Mouse (Mus musculus) heart, postnatal 4 days (tissue): Measurements from ENCODE around the gene Pde4d. TPM values are rescaled to one million over a fixed set of nuclear protein-coding genes. Genes with fewer than 3 reads are reported as not detected.

ENCODE experiments used
- DNase-seq: peaks from one replicate; pipeline ENCODE4 v3.0.0; 2021
- total RNA-seq, 2 experiments: library from RNA; stranded (reverse); gene quantifications; 2 replicates each; pipeline ENCODE4 v1.2.3; 2021

The Pde4d gene
- total RNA-seq, 2 experiments from 2014 or later = 57.1 to 61.1 TPM

DNA sequence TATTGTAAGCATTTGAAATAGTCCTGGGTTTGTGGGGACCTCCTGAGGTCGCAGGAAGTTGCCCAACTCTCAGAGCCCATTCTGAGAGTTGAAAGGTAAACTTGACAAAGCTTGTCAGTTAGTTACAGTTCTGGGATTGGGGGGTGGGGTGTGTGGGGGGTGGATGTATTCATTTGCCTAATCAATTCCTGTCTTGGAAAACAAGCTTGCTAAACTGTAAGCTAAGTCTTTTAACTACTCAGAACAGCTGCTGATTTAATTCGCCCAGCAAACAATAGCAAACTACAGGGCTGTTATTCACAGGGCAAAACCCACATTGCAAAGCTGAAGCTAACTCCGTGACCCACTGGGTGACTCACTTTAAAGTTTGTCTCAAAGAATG is 1183.3 kb downstream of the Pde4d start:
- no peak for DNase-seq

DNA sequence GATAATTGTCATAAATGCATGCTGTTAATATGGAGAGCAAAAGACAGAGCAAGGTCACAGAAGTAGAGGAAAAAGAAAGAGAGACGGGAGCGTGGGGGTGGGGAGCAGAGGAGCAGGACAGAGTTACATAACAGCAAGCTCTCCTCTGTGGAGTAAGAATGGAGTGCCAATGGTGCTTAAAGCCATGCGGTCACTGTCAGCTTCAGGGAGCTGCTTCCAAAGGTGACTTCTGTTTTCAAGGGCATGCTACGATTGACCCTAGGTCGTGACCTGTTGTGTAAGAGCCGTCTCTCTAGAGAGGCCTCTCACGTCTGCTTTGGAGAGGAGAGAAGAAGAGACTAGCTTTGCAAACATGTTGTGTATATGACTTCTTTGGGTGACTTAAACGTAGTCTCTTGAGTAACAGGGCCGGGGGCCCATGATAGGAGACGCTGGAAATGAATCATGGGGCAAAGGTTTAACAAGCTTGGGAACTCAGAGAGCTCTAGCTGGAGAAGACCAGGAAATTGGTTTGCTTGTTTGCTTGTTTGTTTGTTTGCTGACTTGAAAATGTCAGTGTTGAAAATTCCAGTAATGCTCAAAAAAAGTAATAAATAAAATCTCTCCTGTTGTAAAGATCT is 1186.3 kb downstream of the Pde4d start:
- no peak for DNase-seq

DNA sequence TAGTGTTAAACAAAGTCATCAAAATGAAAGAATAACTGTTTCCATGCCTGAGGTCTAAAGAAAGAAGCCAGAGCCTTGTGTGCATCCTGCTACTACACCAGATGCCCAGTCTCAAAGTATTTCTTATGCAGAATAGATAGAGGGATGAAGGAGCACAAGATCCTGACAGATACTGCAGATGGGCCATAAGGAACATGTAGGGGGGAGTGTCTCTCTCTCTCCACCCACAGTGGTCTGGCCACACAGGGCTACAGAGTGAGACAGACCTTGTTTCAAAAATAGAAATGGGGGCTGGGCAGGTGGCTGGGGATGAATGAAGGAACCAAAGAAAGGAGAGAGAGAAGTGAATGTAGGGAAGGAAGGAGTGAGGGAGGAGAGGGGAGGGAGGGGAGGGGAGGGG is 1188.5 kb downstream of the Pde4d start:
- no peak for DNase-seq

DNA sequence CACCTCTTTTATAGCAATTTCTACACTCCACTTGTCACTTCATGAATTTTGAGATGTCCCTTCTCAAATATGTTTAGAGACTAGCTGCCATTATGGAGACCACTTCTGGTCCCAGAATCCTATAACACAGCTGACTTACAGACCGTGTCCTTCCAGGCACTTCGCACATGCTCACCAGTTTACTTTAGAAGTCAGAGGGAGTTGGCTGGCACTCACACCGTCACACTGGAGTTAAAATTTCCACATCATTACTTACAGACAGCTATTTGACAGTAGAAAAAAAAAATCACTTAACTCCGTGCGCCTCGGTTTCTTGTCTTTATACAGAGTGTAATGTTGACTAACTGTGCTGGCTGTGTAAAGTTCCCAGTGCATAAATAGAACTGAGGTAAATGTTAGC is 1189.5 kb downstream of the Pde4d start:
- DNase-seq = no peak

DNA sequence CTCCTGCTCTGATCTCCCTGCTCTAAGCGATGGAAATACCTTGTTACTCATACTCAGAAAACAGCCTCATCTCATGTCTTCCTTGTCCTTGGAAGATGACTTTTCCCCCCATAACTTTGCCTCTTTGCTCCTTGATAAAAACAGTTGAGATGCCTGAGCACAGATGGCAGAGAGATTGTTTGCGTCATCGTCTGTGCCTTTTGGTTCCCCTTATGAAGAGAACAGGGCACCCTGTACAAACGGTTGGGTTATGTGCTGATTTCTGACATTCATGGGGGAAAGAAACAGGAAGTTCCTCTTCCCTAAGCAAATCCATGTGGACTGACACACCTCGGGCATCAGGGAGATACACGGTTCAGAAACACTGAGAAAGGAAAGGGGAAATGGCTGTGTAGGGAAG is 1191.8 kb downstream of the Pde4d start:
- no peak for DNase-seq

DNA sequence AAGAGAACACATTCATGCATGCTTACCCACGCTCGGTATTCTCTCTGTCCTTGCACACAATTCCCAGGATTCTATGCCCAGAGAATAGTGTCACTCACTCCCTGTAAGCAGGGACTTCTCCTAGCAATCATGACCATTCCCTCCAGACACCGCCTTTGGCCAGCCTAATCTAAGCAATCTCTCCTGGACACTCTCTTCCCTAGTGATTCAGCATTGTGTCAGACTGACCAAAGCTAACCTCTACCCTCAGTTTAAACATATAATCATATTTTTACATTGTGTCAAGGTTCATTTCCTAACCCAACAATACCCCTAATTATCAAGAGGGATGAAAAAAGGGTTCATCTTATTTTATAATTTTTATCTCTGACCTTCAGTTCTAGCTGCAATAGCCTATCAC is 1193.7 kb downstream of the Pde4d start:
- no peak for DNase-seq

DNA sequence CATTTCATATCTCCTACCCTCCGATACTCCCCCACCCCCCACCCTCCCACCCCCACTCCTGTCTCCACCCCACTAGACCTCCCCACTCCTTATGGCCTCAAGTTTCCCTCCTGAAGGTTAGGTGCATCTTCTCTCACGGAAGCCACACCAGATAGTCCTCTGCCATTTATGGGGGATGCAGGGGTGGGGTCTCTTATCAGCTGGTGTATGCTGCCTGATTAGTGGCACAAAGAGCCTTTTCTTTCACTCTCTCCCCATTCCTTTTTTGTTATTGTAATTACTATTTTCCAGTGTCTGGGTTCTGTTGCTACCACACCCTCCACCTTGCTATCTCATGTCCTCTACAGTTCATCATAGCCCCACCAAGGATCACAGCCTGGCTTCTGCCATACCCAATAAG is 1194.3 kb downstream of the Pde4d start:
- DNase-seq = no peak

DNA sequence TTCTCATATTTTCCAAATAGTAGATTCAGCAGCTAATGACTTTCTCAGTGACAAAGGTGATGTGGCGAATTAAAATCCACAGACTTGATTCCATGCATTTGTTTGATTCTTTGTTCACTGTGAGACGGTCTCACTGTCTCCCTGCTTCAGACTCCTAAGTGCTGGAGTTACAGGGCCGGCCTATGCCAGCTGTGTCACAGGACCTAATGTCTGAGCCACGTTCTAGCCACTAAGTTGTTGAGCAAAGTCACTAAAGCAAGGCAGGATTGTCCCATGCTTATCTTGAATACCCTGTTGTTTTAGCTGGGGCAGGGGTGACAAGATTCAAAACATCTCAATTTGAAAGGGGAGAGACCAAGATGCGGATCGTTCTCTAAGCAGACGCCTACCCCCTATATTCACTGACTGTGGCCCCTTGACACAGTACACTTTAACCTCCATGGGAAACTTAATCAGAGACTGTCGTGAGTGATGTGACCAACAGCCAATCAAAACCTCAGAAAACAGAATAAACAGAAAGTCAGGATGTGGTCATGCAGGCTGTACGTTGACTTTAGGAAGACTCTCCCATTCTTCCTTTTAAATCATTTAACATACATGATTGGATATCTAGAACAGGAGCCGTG is 1195.6 kb downstream of the Pde4d start:
- no peak for DNase-seq

DNA sequence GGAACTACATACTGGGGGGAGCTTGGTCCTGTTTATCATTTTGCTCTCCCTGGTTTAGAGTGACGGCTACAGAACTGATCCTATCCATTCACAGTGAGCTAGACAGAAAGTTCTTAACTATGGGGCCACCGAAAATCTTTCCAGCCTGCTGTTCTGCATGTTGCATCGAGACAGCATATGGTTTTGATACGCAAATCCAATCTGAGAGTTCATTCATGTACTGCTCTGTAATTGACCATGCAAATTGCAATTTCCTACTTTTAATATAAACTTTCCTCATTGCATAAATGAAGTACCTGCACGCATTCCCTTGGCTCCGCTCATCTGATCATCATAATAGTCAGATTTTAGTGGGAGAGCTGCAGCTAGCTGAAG is 1196.1 kb downstream of the Pde4d start:
- DNase-seq = no peak

DNA sequence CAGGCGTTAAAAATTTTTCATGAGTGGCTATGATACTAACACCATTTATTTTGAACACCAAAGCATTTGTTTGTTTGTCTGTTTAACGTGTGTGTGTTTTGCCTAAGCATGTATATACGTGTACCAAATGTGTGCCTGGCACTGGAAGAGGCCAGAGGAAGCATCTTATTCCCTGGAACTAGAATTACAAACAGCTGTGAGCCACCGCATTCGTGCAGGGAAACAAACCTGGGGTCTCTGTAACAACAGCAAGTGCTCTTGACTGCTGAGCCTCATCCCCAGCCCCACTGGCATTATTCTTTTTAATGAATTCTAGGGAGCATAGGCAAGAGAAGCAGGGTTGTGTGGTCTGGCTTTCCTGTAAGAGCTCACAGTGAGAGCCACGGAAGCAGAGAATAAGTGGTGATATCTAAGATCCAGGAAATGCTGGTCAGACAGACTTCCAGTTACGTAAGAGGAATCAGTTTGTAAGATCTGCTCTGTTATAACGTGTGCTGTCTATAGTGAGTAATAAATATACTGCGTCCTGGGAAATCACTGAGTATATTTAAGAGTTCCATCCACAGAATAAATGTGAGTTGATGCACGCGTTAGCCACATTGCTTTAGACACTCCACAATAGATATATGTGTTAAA is 1197.0 kb downstream of the Pde4d start:
- DNase-seq = no peak

DNA sequence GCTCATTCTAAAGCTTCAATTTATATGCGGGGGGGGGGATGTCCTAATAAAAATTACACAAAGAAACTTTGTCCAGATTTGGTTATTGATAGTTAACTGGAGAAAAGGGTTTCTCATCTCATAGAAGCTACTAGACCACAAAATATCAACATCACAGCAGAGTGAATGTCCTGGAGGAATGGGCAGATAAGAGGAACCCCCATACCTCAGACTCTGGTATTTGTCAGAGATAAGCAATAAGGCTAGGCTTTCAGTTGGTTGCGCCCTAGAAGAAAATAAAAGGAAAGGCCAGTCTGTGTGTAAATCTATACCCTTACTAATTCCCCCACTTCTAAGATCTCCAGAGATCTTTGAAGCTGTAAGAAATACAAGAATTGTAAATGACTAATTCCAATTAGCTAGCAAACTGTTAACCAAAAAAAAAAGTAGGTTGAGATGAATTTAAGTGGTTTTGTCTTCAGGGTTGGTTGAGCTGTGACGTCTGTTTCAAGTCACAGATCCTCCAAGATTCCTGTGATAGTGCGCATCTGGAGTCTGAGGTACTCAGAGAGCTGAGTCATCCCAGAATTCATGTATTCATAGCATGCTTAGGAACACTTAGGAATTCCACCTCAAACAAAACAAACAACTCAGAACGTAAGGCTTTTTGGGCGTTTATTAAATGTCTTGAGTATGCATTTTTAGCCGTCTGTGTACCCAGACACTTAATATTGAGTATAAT is 1197.9 kb downstream of the Pde4d start:
- DNase-seq = no peak

DNA sequence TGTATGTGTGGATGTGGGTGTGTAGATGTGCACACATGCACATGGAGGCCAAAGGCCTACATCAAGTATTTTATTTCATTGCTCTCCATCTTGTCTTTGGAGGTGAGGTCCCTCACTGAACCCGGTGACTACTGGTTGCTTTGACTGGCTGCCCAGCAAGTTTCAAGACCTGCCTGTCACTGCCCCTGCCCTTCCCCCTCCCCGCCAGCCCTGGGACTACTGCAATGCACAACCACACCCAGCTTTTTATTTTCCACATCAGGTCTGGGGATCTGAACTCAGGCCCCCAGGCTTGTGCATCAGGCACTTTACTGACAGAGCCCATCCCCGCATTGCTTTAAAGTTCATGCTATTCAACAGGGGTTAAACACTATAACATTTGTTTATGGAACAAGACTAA is 1198.6 kb downstream of the Pde4d start:
- DNase-seq = no peak

DNA sequence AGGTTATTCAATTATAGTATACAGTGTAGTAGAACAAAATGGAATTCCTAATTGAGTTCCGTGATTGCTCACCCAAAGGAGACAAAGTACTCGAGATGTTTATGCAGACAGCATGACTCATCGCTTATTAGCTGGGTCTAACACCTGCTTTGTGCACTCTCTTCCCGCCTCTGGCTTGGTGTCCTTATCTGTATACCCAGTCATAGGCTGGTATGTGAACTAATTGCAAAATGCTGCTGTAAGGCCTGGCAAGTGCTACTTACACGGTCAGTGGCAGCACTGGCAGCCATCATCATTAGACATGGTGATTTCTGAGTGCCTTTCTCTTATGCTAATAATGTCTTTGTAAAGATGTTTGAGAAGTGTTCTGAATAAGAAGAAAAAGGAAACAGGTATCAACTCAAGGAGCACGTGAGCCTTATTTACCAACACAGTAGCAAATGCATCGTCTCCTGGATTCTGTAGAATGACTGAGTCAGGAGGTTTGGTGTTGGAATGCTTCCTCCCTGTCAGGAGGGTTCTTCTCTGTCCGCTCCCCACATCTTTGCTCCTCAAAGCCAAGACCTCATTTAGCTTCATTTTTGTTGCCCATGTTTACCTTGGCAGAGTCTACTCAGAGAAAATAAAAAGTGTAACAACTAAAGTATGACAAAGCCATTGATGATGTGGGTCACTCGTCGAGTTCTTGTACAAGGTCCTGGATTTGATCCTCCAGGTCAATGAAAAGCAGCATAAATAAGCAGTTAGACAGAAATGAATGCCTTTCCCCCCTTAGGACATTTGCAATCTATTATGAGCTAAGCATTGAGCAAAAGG is 1202.2 kb downstream of the Pde4d start:
- DNase-seq = no peak

DNA sequence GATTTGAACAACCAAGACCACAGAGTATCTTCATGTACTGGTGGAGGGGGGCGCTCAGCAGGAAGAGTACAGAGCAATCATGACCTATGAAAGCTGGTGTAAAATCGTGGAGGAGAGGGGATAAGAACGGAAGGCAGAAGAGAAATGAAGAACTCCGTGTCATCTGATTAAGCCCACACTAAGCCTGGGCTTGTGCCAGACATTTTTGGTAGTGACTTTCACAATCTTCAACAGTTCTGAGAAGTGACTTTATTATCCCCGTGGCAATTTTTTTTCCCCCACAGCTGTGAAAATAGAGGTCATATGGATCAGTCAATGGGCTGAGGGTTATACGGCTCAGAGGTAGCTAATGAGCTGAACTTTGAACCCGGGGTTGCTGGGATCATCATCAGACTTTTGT is 1202.9 kb downstream of the Pde4d start:
- peak; percentile 23 for DNase-seq

DNA sequence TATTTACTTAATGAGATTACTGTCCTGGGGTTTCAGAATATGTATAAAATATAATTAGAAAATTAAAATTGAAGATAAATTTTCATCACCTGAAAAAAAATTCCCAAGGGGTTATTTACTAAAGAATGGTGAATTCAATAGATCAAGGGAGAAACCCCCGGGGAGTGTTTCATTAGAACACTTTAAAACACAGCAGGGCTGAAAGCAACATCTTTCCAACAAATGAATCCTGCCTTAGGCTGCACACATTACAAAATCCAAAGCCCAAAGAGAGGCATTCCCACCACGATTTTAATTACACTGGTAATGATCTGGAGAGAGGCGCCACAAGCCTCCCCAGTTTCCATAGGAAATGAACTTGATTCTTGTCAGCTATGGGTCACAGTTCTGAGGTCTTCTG is 1205.6 kb downstream of the Pde4d start:
- no peak for DNase-seq

DNA sequence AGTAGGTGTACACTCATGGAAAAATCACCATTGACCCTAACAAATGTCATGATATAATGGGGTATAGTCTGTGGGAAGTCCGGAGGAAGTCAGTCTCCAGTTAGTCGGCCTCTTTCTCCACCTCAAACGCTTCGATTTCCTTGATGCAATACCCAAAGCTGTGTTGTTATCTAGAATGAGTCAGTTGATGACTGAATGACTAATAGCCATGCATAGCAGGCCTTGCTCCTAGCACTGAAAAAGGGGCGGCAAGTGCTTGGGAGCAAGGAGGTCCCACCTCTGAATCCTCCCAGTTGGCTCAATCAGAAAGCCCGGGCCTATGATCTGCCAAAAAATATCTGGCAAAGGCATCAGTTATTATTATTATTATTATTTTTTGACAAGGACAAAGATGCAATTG is 1209.4 kb downstream of the Pde4d start:
- no peak for DNase-seq

DNA sequence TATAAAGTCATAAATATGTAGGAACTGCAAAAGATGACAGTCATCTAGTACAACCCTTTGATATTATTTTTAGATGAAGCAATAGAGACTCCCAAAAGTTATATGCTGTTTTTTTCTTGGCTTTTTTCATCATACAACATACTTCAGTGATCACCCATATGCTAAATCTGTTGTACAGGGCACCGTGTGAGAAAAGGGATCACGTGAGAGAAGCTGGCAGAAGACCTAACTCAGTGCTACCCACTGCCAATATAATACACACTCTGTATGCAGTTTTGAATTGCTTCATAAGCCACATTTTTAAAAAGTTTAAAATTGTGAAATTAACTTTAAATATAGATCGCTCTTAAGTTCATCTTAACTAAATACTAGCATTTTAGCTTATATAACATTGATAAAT is 1211.6 kb downstream of the Pde4d start:
- DNase-seq = no peak

DNA sequence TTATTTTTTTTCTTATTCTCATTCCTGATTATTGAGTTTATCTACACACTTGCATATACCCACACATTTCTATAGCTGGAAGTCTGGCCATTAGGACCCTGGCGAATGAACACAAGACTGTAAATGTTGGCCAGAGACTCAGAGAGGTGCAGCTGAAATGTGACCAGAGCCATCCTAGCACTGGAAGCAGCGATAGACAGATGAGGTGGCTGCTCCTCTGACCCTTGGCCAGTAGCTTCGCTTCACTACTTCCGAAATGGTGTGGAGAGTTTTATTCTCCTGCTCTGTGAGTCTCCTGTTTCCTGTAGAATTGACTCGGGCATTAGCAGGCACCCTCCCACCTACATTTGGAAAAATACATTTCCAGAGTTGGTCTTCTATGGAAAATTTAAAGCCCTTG is 1212.4 kb downstream of the Pde4d start:
- no peak for DNase-seq

DNA sequence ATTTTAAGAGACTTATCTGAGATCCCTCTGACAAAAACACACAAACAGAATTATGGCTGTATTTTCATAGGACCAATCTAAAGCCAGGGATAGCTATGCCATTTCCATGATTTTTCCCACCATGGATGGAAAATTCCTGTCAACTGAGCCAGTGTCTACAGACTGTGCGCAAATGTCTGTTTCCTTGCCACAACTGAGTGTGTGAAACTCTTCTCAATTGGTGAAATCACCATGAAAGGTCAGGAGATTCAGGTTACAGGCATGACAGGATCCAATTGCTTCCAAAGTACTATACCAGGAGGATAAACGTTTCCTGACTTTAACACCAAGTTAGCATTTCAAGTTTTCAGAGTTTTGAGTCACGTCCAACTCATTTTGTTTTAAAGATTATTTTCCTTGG is 1213.0 kb downstream of the Pde4d start:
- DNase-seq = no peak

DNA sequence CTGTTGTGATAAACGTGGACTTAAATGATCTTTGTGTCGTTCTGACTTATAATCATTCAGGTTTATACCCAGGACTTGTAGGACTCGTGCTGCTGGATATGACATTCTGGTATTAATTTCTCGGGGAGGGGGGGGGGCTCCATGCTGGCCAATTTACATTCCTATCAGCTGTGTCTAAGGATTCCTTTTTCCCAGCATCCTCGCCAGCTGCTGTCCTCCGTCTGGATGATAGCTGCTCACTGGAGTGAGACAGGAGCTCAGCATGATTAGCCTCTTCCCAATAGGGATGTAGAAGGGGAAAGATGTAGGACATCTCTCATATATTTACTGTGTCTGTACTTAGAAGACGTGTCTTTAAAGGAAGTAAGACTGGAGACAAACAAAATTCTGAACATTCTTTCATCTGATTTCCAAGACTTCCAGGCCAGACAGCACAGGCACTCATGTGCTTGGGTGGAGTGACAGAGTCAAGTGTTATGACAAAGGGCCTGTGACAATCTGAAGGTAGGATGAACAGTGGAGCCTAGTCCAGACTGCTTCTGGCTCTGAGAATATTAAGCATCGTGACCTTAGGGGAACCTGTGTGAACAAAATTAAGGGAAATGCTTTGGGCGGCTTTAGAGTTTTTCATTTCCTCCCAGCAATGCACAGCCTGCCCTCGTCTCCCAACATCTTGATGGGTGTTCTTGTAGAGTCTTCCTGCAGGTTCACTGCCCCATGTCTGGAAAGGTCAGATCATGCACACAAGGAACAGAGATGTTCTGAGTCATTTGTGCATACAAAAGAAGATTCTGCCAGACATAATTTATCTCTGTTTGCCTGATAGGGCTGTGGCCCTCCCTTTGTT is 1215.4 kb downstream of the Pde4d start:
- DNase-seq = no peak

DNA sequence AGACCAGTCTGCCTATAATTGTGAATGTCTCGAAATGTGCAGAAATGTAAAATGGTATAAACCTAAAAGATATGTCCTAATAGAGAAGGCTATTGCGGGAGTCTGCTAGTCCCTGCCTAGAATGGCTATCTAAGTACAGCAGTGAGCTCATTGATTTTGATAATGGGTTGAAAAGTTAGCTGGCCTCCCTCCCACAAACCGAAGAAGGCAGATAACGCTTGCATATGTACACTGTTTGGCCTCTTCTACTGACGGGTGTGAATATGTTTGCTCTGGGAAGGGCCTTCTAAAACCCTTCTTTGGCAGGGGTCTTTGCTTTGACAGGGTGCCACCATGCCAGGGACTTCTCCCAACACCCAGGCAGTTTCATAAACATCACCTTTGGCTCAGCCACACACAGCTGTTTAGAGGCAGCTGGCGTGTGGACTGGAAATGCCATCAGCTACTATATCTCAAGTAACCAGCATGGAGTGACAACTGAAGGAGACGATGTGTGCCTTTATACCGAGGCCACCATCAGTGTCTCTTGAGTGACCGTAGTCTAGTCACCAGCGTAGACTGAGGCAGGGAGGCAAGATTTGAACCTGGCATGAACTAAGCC is 1216.2 kb downstream of the Pde4d start:
- peak; percentile 36 for DNase-seq

DNA sequence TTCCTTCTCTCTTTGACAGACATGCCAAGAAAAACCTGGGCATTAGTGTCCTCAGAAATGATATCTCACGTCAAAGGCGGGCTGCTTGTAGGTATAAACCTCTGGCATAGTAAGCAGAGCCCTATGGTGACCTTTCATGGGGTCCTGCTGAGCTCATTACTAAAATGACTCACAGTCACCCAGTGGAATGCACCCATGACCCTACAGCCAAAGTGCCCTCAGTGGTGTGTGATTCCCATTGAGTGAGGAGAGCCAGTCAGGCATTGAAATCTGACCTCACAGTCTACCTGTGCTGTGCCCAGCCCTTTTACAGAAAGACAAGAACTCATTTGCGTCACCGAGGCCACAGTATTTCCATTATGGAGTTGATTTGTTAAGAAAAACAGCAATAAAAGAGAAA is 1220.2 kb downstream of the Pde4d start:
- no peak for DNase-seq
